Mouse (Mus musculus): ENCODE results near the gene Gm10282.

GRCm38 (mm10) chr8:72305210-72305905, at the start of gene Gm10282:
- no peak for TF ChIP-seq EP300 (IDR thresholded peaks at IDR 0.05; ENCODE audit: low read length)
- no peak for TF ChIP-seq POLR2A (IDR thresholded peaks at IDR 0.05; ENCODE audit: low read depth, low read length)
- TF ChIP-seq BHLHE40 (IDR thresholded peaks at IDR 0.05; ENCODE audit: low read depth, low read length): no peak
- TF ChIP-seq CTCF (conservative IDR thresholded peaks at IDR 0.05 in 1 of 2, IDR thresholded peaks at IDR 0.05 in 1 of 2; ENCODE audit: low read depth in 2 of 2, low read length in 2 of 2): no peak
- TF ChIP-seq POLR2AphosphoS2 (IDR thresholded peaks at IDR 0.05; ENCODE audit: low read depth, low read length): no peak
- TF ChIP-seq CHD2 (IDR thresholded peaks at IDR 0.05; ENCODE audit: low read length): no peak
- no peak for TF ChIP-seq SMC3 (IDR thresholded peaks at IDR 0.05; ENCODE audit: low read depth, low read length)
- TF ChIP-seq MAZ (IDR thresholded peaks at IDR 0.05; ENCODE audit: low read depth, low read length): no peak
- no peak for TF ChIP-seq MYC (IDR thresholded peaks at IDR 0.05; ENCODE audit: low read depth, low read length)
- TF ChIP-seq MAFK (IDR thresholded peaks at IDR 0.05; ENCODE audit: insufficient replicate concordance, low read length): no peak
- TF ChIP-seq USF1 (IDR thresholded peaks at IDR 0.05; ENCODE audit: low read depth, low read length): no peak
- no peak for TF ChIP-seq KAT2A (IDR thresholded peaks at IDR 0.05; ENCODE audit: insufficient replicate concordance, low read length)
- no peak for TF ChIP-seq RAD21 (IDR thresholded peaks at IDR 0.05; ENCODE audit: low read depth, low read length)
- no peak for TF ChIP-seq NELFE (IDR thresholded peaks at IDR 0.05; ENCODE audit: low read depth, low read length)
